Mouse (Mus musculus) forebrain, embryonic 13.5 days (tissue): ENCODE measurements at regions not wholly inside any gene's neighbourhood (a gene's known extent, or its start where the extent isn't known, plus 50 kb on each side); places are given as distances from the start of the nearest gene placed in this dataset.

Experiments used
- ATAC-seq: fragments of 200-750 bp; cut with Nextera tagmentation; 2 replicates; pipeline ENCODE4 v1.8.0; 2017
- H3K27ac ChIP-seq: fragments of 300-500 bp; sonication (generic); 2 replicates; pipeline ENCODE4 v1.5.1; 2015; ENCODE audit warnings: inconsistent platforms, mild to moderate bottlenecking, moderate library complexity
- H3K27me3 ChIP-seq: fragments of 300-500 bp; sonication (generic); 2 replicates; pipeline ENCODE4 v1.6.1; 2015; ENCODE audit warnings: mild to moderate bottlenecking, inconsistent platforms
- H3K36me3 ChIP-seq: fragments of 300-500 bp; sonication (generic); 2 replicates; pipeline ENCODE4 v1.6.1; 2015; ENCODE audit warnings: mild to moderate bottlenecking, inconsistent platforms; ENCODE audit not compliant: poor library complexity, severe bottlenecking
- H3K4me1 ChIP-seq: fragments of 300-500 bp; sonication (generic); 2 replicates; pipeline ENCODE4 v1.6.1; 2015; ENCODE audit warnings: inconsistent platforms
- H3K4me2 ChIP-seq: fragments of 300-500 bp; sonication (generic); 2 replicates; pipeline ENCODE4 v1.6.1; 2015; ENCODE audit warnings: inconsistent platforms, mild to moderate bottlenecking, moderate library complexity
- H3K4me3 ChIP-seq: fragments of 300-500 bp; sonication (generic); 2 replicates; pipeline ENCODE4 v1.5.1; 2015; ENCODE audit warnings: mild to moderate bottlenecking, inconsistent platforms
- H3K9ac ChIP-seq: fragments of 300-500 bp; sonication (generic); 2 replicates; pipeline ENCODE4 v1.6.1; 2015; ENCODE audit warnings: mild to moderate bottlenecking, inconsistent platforms
- H3K9me3 ChIP-seq: fragments of 300-500 bp; sonication (generic); replicated peaks from 2 replicates; pipeline ENCODE4 v1.6.1; 2016; ENCODE audit warnings: inconsistent platforms
- WGBS: fragments of 180-500 bp; shearing (Covaris S2); methylation state at CpG from one replicate; pipeline ENCODE4 v1.1.7; 2015; 5-methylcytosine and 5-hydroxymethylcytosine counted together

DNA sequence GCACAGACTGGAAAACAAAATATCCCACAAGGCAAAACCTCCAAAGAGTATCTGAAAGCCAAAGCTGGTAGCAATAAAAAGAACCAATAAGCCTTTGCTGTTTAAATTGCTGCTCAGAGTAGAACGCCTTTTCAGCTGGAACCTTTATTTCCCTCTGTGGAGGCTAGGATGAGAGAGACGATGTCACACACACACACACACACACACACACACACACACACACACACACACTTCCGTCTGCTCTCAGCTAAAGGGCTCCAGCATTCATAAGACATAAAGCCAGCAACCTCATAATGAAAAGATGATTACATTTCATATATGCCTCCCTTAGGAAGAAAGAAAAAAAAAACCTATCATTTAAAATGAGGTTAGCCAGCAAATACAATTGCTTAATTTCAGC, 510.5 kb downstream of the Fat4 start:
- H3K9me3 ChIP-seq: no peaks in the 10 kb centered on the region
- H3K36me3 ChIP-seq: no peaks in the 10 kb centered on the region
- H3K9ac ChIP-seq: no peak overlapping the region
- no peak overlapping the region for H3K4me3 ChIP-seq
- no peaks in the 10 kb centered on the region for H3K4me1 ChIP-seq
- ATAC-seq: peak; percentile 33; the same call in 1 of the 2 replicates
- no peaks in the 10 kb centered on the region for H3K27me3 ChIP-seq
- no peak overlapping the region for H3K4me2 ChIP-seq
- H3K27ac ChIP-seq: no peak overlapping the region
- 42% methylated on average over 3 of the region's 3 CpGs for WGBS

DNA sequence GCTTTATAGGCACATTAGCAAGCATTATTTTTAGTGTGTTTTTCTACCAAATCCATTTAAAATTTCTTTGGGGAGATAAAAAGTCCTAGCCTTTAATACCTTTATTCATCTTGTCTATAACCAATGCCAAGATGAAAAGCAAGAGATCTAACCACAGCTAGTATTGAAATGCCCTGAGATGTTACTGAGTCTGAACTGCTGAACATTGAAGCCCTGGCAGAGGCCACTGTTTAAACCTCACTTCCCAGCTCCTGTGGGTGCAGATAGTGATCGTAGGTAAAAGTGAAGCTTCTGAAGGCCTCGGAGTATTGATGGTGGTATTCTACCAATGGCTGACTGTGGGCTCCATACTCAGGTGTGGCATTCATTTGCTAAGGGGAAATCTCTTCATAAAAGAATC, 510.9 kb downstream of the Fat4 start:
- H3K4me1 ChIP-seq: no peaks in the 10 kb centered on the region
- no peak overlapping the region for H3K9ac ChIP-seq
- ATAC-seq: no peak
- H3K9me3 ChIP-seq: no peaks in the 10 kb centered on the region
- no peaks in the 10 kb centered on the region for H3K36me3 ChIP-seq
- 100% methylated on average over 2 of the region's 2 CpGs for WGBS
- no peak overlapping the region for H3K4me2 ChIP-seq
- no peak overlapping the region for H3K4me3 ChIP-seq
- H3K27ac ChIP-seq: no peak overlapping the region
- H3K27me3 ChIP-seq: no peaks in the 10 kb centered on the region

DNA sequence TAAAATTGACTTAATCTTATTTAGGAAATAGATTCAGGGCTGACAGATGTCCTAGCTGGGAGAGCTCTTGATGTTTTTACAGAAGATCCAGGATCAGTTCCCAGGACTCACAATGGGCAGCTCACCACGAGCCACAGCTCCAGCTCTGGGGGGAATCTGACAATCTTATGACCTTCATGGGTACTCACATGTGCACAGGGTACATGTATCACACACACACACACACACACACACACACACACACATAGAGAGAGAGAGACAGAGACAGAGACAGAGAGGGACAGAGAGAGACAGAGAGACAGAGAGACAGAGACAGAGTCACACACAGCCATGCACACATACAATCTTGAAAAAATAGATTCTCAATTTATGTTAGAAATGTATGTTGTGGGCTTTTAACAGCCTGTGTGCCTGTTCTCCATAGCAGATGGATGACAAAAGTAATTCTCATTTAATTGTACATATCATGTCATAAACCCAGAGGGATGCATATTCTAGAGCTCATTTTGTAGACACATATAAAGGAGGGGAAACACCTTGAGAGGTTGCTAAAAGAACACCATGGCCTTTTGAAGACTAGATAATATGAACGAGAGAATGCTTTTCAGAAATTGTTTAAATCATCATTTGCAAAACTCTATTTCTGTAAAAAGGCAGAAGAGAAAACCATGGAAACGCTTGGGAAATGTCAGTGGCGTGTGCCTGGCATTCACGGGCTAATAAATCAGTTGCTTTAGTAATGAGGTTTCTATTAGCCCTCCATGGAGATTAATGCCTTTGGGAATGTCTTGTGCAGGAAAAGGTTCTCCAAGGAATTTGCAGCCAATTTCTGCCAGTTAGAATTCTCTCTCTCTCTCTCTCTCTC, 538.3 kb downstream of the Fat4 start:
- Histone ChIP-seq H3K4me1 (no peaks in the 10 kb centered on the region), H3K4me3 (no peak overlapping the region), H3K9me3 (no peaks in the 10 kb centered on the region), H3K27ac (no peak overlapping the region), H3K27me3 (no peaks in the 10 kb centered on the region), H3K36me3 (no peaks in the 10 kb centered on the region), H3K4me2 (no peak overlapping the region), H3K9ac (no peak overlapping the region)
- 60% methylated on average over 5 of the region's 5 CpGs for WGBS
- ATAC-seq: no peak

DNA sequence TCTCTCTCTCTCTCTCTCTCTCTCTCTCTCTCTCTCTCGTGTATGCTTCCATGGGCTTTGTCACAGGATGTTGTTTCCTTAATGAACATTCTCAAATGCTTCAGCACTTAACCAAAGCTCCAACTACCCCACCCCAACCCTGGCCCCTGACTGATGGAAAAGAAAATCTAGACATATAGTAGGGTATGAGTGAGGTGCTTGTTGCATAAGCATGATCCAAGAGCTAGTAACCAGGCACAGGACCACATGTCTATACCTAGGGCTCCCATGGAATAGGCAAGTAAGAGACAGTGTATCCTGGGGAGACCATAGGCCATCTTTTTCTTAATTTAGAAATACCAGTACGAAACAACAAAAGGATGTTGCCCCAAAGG, 538.9 kb downstream of the Fat4 start:
- H3K27ac ChIP-seq: no peak overlapping the region
- no peak overlapping the region for H3K9ac ChIP-seq
- no peaks in the 10 kb centered on the region for H3K4me1 ChIP-seq
- ATAC-seq: no peak
- H3K4me3 ChIP-seq: no peak overlapping the region
- H3K4me2 ChIP-seq: no peak overlapping the region
- no peaks in the 10 kb centered on the region for H3K9me3 ChIP-seq
- 61% methylated on average over 2 of the region's 2 CpGs for WGBS
- H3K36me3 ChIP-seq: no peaks in the 10 kb centered on the region
- H3K27me3 ChIP-seq: no peaks in the 10 kb centered on the region

DNA sequence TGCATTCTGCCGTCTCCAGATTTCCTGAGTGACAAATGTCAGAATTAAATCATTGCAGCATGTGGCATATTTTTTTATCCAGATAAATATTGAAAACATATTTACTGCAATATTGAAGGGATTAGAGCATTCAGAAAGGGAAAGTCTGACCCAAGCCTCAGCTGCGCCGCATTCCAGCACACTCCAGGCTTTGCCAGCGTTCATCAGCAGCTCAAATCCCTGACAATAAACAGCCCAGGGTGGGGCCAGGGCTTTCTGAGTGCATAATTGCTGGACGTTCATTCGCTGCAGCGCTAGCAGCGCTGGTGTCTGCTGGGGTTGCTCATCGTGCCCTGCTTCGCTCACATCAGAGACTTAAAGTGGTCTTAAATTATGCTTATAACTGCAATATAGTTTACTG, 556.6 kb downstream of the Fat4 start:
- Histone ChIP-seq H3K27ac (no peak overlapping the region), H3K9me3 (no peaks in the 10 kb centered on the region), H3K4me2 (0 out of 2 replicates have a peak overlapping the region, but pooled peaks have one; percentile 14), H3K36me3 (no peaks in the 10 kb centered on the region), H3K4me3 (no peak overlapping the region), H3K9ac (no peak overlapping the region), H3K27me3 (no peaks in the 10 kb centered on the region), H3K4me1 (peaks cover 5% of the 10 kb centered on the region)
- 41% methylated on average over 10 of the region's 10 CpGs for WGBS
- peak; percentile 65 for ATAC-seq

DNA sequence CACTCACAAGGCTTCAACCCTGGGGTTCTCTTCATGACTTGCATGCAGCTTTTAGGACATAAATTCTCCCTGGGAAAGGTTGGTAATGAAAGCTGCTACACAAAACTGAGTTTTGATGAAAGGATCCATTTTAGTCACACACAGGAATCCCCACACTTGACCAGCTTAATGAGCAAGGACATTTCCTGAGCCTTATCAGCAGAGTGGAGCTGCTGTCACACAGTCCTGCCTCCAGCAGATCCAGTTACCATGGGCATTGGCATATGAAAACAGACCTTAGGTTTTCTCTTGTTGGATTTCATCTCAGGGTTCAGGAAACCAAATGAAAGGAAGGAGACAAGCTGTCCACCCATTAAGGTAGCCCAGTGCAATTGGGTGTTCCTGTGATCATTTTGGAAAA, 568.9 kb downstream of the Fat4 start:
- Histone ChIP-seq H3K4me2 (no peak overlapping the region), H3K27me3 (no peaks in the 10 kb centered on the region), H3K4me1 (peaks cover 8% of the 10 kb centered on the region), H3K9me3 (no peaks in the 10 kb centered on the region), H3K27ac (no peak overlapping the region), H3K4me3 (no peak overlapping the region), H3K9ac (no peak overlapping the region), H3K36me3 (no peaks in the 10 kb centered on the region)
- ATAC-seq: no peak

DNA sequence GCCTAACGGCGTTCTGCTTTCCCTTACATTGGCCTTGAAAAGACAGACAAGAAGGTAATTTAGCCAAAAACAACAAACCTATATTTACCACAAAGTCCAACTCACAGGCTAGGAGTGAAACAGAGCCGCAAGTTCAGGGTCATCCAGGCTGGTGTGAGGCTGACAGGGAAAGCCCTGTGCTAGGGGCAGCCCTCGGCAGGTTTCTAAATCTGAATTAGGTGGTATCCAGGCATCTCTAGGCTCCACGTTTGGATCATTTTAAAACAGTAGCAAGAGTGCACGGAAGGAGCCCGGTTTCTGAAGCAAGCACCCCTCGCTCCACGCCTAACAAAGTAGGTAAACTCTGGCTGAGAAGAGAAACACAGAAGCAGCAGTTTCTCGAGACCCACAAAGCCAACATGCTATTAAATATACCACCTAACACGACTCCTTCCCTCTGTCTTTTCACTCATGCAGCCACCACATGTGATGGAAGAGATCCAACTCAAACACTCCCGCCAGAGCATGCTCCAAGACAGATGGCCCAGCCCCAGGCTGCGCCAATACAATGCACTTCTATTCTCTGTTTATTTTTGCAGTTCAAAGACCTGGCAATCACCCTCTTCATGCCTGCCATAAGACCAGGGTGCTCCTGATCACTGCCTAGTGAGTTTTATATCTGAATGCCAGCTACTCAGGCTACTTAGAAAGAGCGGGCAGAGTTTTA, 573.6 kb downstream of the Fat4 start:
- no peaks in the 10 kb centered on the region for H3K36me3 ChIP-seq
- no peaks in the 10 kb centered on the region for H3K9me3 ChIP-seq

DNA sequence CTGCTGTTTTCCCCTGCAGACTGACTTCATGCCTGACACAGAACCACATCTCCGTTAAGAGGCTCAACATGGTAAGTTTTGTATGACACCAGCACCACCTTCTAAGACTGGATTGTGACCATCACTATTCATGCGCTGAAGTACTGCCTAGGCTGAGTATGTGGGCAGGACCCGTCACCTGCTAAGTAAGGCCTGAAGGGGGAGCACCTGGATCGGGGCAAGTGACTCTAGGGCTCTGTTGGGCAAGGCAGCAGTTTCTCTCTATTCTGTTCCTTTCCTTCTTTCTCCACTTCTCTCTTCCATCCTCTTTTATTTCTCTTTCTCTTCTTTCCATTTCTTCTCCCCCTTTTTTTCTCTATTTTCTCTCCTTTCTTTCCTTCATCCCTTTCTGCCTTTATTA, 574.8 kb downstream of the Fat4 start:
- Histone ChIP-seq H3K9me3 (no peaks in the 10 kb centered on the region), H3K27ac (no peak overlapping the region), H3K4me3 (no peak overlapping the region), H3K27me3 (no peaks in the 10 kb centered on the region), H3K36me3 (no peaks in the 10 kb centered on the region), H3K4me2 (no peak overlapping the region), H3K9ac (no peak overlapping the region), H3K4me1 (peaks cover 11% of the 10 kb centered on the region)
- WGBS: 89% methylated on average over 4 of the region's 4 CpGs
- no peak for ATAC-seq

More for the DNA sequence above, 573.6 kb downstream of the Fat4 start:
- no peak overlapping the region for H3K9ac ChIP-seq
- H3K4me3 ChIP-seq: no peak overlapping the region
- H3K27me3 ChIP-seq: no peaks in the 10 kb centered on the region
- H3K4me1 ChIP-seq: peaks cover 11% of the 10 kb centered on the region
- ATAC-seq: peak; percentile 97
- peak overlapping the region; percentile 68 for H3K27ac ChIP-seq
- peak overlapping the region; percentile 24 for H3K4me2 ChIP-seq
- WGBS: 51% methylated on average over 14 of the region's 14 CpGs

DNA sequence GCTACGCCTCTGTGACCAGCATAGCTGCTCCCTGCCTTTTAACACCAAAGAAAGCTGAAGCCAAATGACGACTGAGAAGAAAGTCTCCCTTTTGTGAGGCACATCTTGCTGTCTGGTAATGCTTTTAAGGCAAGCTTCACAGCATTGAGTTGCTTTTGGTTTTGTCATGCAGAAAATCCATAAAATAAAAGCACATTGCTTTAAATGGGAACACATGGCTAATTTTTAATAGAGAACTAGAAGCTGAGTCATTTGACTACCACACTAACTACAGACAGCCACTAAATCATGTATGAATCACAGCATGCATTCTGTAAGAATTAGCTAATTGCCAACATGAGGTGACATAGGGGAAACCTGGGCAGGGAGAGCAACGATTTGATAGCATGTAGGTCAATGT, 579.1 kb downstream of the Fat4 start:
- no peaks in the 10 kb centered on the region for H3K36me3 ChIP-seq
- 79% methylated on average over 3 of the region's 3 CpGs for WGBS
- no peak overlapping the region for H3K27ac ChIP-seq
- H3K27me3 ChIP-seq: no peaks in the 10 kb centered on the region
- no peak overlapping the region for H3K4me3 ChIP-seq
- no peak overlapping the region for H3K9ac ChIP-seq
- H3K9me3 ChIP-seq: no peaks in the 10 kb centered on the region
- no peak for ATAC-seq
- H3K4me1 ChIP-seq: peaks cover 1% of the 10 kb centered on the region; the same call in 1 of the 2 replicates
- no peak overlapping the region for H3K4me2 ChIP-seq

DNA sequence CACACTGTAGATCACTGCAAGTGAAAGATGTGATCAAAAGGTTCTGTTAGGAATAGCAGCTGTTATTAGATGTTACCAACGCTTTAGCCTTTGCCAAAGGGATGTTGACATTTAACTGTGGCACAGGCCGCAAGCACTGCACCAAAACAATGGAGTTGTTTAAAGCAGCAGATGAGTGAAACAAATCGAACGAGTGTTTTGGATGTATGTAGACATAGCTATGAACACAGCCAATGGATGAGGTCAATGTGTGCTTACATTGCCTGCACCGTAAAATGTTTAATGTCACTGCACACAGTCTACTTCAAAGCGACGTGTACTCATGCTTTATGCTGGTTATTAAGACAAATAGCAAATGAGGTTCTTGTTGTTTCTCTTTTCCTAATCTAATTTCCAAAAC, 602.7 kb downstream of the Fat4 start:
- H3K36me3 ChIP-seq: no peaks in the 10 kb centered on the region
- H3K27me3 ChIP-seq: no peaks in the 10 kb centered on the region
- no peaks in the 10 kb centered on the region for H3K4me1 ChIP-seq
- 84% methylated on average over 7 of the region's 7 CpGs for WGBS
- H3K27ac ChIP-seq: no peak overlapping the region
- no peak for ATAC-seq
- no peaks in the 10 kb centered on the region for H3K9me3 ChIP-seq
- H3K4me2 ChIP-seq: no peak overlapping the region
- H3K9ac ChIP-seq: no peak overlapping the region
- H3K4me3 ChIP-seq: no peak overlapping the region

DNA sequence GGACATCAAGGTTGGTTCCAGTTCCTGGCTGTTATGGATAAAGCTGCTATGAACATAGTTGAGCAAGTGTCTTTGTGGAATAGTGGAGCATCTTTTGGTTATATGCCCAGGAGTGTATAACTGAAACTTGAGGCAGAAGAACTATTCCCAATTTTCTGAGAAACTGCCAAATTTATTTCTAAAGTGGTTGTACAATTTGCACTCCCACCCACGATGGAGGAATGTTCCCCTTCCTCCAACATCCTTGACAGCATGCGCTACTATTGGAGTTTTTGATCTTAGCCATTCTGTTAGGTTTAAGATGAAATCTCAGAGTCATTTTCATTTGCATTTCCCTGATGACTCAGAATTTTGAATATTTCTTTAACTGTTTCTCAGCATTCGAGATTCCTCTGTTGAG, 607.6 kb downstream of the Fat4 start:
- WGBS: 95% methylated on average over 3 of the region's 3 CpGs
- no peak overlapping the region for H3K4me3 ChIP-seq
- H3K27me3 ChIP-seq: no peaks in the 10 kb centered on the region
- H3K9me3 ChIP-seq: no peaks in the 10 kb centered on the region
- no peak overlapping the region for H3K27ac ChIP-seq
- H3K4me2 ChIP-seq: no peak overlapping the region
- no peaks in the 10 kb centered on the region for H3K36me3 ChIP-seq
- no peaks in the 10 kb centered on the region for H3K4me1 ChIP-seq
- ATAC-seq: no peak
- no peak overlapping the region for H3K9ac ChIP-seq

DNA sequence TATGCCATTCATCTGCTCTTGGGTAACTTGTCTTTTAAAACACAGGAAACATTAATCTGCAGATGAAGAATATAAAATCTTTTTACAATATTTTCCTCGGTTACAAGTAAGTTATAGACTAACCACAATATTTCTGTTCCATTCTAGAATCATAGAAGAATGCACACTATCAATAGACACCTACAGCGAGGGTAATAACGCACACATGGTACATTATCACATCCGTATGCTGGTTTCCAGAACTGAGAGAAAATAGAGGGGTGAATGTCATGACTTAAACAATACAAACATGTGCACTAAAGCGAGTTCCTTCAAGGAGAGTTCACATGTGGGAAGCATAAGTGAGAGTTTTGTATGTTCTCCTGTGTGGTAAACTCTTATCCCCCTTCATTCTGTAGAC, 641.3 kb downstream of the Fat4 start:
- WGBS: 88% methylated on average over 5 of the region's 5 CpGs
- H3K9me3 ChIP-seq: no peaks in the 10 kb centered on the region
- H3K4me3 ChIP-seq: no peak overlapping the region
- no peaks in the 10 kb centered on the region for H3K4me1 ChIP-seq
- no peak for ATAC-seq
- no peak overlapping the region for H3K9ac ChIP-seq
- H3K4me2 ChIP-seq: no peak overlapping the region
- H3K27me3 ChIP-seq: no peaks in the 10 kb centered on the region
- H3K27ac ChIP-seq: no peak overlapping the region
- H3K36me3 ChIP-seq: no peaks in the 10 kb centered on the region
